Mouse (Mus musculus): ENCODE measurements around the gene Ly6g5c. TPM values are rescaled to one million over a fixed set of nuclear protein-coding genes. Genes with fewer than 3 reads are reported as not detected.

Gene Ly6g5c
- total RNA-seq, 1 experiment from 2014 or later: not detected

- no peak for DNase-seq
Observed at GRCm38 (mm10) chr17:35082841-35083576, 25.1 kb upstream of the Ly6g5c start.

GRCm38 (mm10) chr17:35083929-35084497 is 24.1 kb upstream of the Ly6g5c start:
- DNase-seq: no peak

- no peak for DNase-seq
Observed at GRCm38 (mm10) chr17:35085208-35085865, 22.7 kb upstream of the Ly6g5c start, which contains the start of gene Ly6g6f. Gene Ly6g6f, minus strand, starts transcription at chr17:35085610.

GRCm38 (mm10) chr17:35088151-35088550 is 19.9 kb upstream of the Ly6g5c start:
- DNase-seq: no peak

GRCm38 (mm10) chr17:35088825-35089644 is 19.0 kb upstream of the Ly6g5c start, which contains the start of gene Abhd16a:
Gene Abhd16a, plus strand, starts transcription at chr17:35089263.
- peak; percentile 96 for DNase-seq

- peak; percentile 49 for DNase-seq
Observed at GRCm38 (mm10) chr17:35090166-35090932, 17.7 kb upstream of the Ly6g5c start.

GRCm38 (mm10) chr17:35092403-35093198 is 15.5 kb upstream of the Ly6g5c start:
- DNase-seq: no peak

- no peak for DNase-seq
Observed at GRCm38 (mm10) chr17:35094475-35095365, 13.4 kb upstream of the Ly6g5c start.

- no peak for DNase-seq
Observed at GRCm38 (mm10) chr17:35096597-35096996, 11.5 kb upstream of the Ly6g5c start.

- DNase-seq: peak; percentile 43
Observed at GRCm38 (mm10) chr17:35097164-35097655, 10.9 kb upstream of the Ly6g5c start.

- no peak for DNase-seq
Observed at GRCm38 (mm10) chr17:35100196-35100765, 7.8 kb upstream of the Ly6g5c start.

- DNase-seq: peak; percentile 72
Observed at GRCm38 (mm10) chr17:35101161-35101560, 6.9 kb upstream of the Ly6g5c start.

- no peak for DNase-seq
Observed at GRCm38 (mm10) chr17:35102299-35102698, 5.8 kb upstream of the Ly6g5c start.

- no peak for DNase-seq
Observed at GRCm38 (mm10) chr17:35103221-35103690, 4.8 kb upstream of the Ly6g5c start.

- DNase-seq: no peak
Observed at GRCm38 (mm10) chr17:35104079-35104478, 4.0 kb upstream of the Ly6g5c start.

GRCm38 (mm10) chr17:35104754-35105153 is 3.3 kb upstream of the Ly6g5c start:
- no peak for DNase-seq

GRCm38 (mm10) chr17:35105740-35106389 is 2.2 kb upstream of the Ly6g5c start:
- peak; percentile 63 for DNase-seq

- DNase-seq: no peak
Observed at GRCm38 (mm10) chr17:35106522-35106921, 1.6 kb upstream of the Ly6g5c start.
